Mouse (Mus musculus) small intestine, adult 2 months (tissue): ENCODE data around the gene Sertad4. TPM values are rescaled to one million over a fixed set of nuclear protein-coding genes. Genes with fewer than 3 reads are reported as not detected.

Experiments used
- H3K27ac ChIP-seq: fragments of 200-500 bp; 2 replicates; pipeline ENCODE4 v1.5.1; 2012; ENCODE audit warnings: low read depth, low read length, control low read depth, inconsistent platforms; ENCODE audit not compliant: insufficient read depth
- H3K27me3 ChIP-seq: fragments of 200-500 bp; 2 replicates; pipeline ENCODE4 v1.6.1; 2012; ENCODE audit warnings: mild to moderate bottlenecking, moderate library complexity, low read length, inconsistent platforms; ENCODE audit not compliant: control insufficient read depth, insufficient read depth
- H3K36me3 ChIP-seq: fragments of 200-500 bp; 2 replicates; pipeline ENCODE4 v1.6.1; 2012; ENCODE audit warnings: mild to moderate bottlenecking, low read length, control low read depth, inconsistent platforms; ENCODE audit not compliant: control insufficient read depth, insufficient read depth
- H3K4me1 ChIP-seq: fragments of 200-500 bp; 2 replicates; pipeline ENCODE4 v1.6.1; 2012; ENCODE audit warnings: low read length, inconsistent platforms, mixed read lengths; ENCODE audit not compliant: control insufficient read depth, insufficient read depth, insufficient read length
- H3K4me3 ChIP-seq: fragments of 200-500 bp; 2 replicates; pipeline ENCODE4 v1.5.1; 2012; ENCODE audit warnings: low read depth, mild to moderate bottlenecking, control low read depth, inconsistent platforms, low read length, moderate library complexity
- CTCF ChIP-seq: fragments of 200-500 bp; IDR thresholded peaks from 2 replicates; pipeline ENCODE4 v1.5.1; 2012; ENCODE audit warnings: low read depth, mild to moderate bottlenecking, control low read depth, inconsistent platforms, low read length, moderate library complexity, mixed read lengths; ENCODE audit not compliant: insufficient replicate concordance, insufficient read length; ENCODE audit errors: extremely low read depth
- POLR2A ChIP-seq: fragments of 200-500 bp; IDR thresholded peaks from 2 replicates; pipeline ENCODE4 v1.6.1; 2012; ENCODE audit warnings: low read depth, mild to moderate bottlenecking, control low read depth, inconsistent platforms, low read length, moderate library complexity
- WGBS: fragments of 180-500 bp; shearing (Covaris S2); methylation state at CpG from one replicate; pipeline ENCODE4 v1.1.7; 2018; 5-methylcytosine and 5-hydroxymethylcytosine counted together
- polyA plus RNA-seq: library from polyadenylated mRNA; depleted of rRNA; stranded (reverse); fragments of >200 nt; gene quantifications from 2 replicates; pipeline ENCODE4 v1.2.3, GENCODE M21; 2012

The Sertad4 gene
- polyA plus RNA-seq, 1 experiment: 0.79 TPM

- no peak for TF ChIP-seq POLR2A
- TF ChIP-seq CTCF: no peak
- H3K27me3 ChIP-seq: no peaks in the 10 kb centered on the region
- H3K27ac ChIP-seq: no peak overlapping the region
- peaks cover 7% of the 10 kb centered on the region for H3K4me1 ChIP-seq
- H3K36me3 ChIP-seq: no peaks in the 10 kb centered on the region
- H3K4me3 ChIP-seq: no peak overlapping the region
- WGBS: 65% methylated on average over 10 of the region's 10 CpGs
Observed at GRCm38 (mm10) chr1:192806168-192807157, 49.1 kb downstream of the Sertad4 start.

GRCm38 (mm10) chr1:192800338-192800737, 55.2 kb downstream of the Sertad4 start:
- 72% methylated on average over 8 of the region's 8 CpGs for WGBS
- no peak overlapping the region for H3K4me3 ChIP-seq
- TF ChIP-seq CTCF (no peak), POLR2A (no peak)

GRCm38 (mm10) chr1:192799165-192799991, 56.2 kb downstream of the Sertad4 start:
- WGBS: 77% methylated on average over 10 of the region's 10 CpGs
- no peaks in the 10 kb centered on the region for H3K4me1 ChIP-seq
- H3K4me3 ChIP-seq: no peak overlapping the region
- H3K27me3 ChIP-seq: no peaks in the 10 kb centered on the region
- H3K27ac ChIP-seq: no peak overlapping the region
- TF ChIP-seq POLR2A (no peak), CTCF (no peak)
- H3K36me3 ChIP-seq: no peaks in the 10 kb centered on the region

More at GRCm38 (mm10) chr1:192800338-192800737, 55.2 kb downstream of the Sertad4 start:
- Histone ChIP-seq H3K27ac (no peak overlapping the region), H3K36me3 (no peaks in the 10 kb centered on the region), H3K4me1 (no peaks in the 10 kb centered on the region), H3K27me3 (no peaks in the 10 kb centered on the region)

- no peak for TF ChIP-seq CTCF
- TF ChIP-seq POLR2A: no peak
- 80% methylated on average over 16 of the region's 16 CpGs for WGBS
- Histone ChIP-seq H3K27ac (no peak overlapping the region), H3K27me3 (no peaks in the 10 kb centered on the region), H3K4me1 (no peaks in the 10 kb centered on the region), H3K36me3 (no peaks in the 10 kb centered on the region), H3K4me3 (no peak overlapping the region)
Observed at GRCm38 (mm10) chr1:192798212-192799164, 57.1 kb downstream of the Sertad4 start.

GRCm38 (mm10) chr1:192797011-192797274, 58.6 kb downstream of the Sertad4 start:
- no peak overlapping the region for H3K27ac ChIP-seq
- 89% methylated on average over 3 of the region's 3 CpGs for WGBS
- TF ChIP-seq POLR2A: no peak
- TF ChIP-seq CTCF: no peak

GRCm38 (mm10) chr1:192796201-192797010, 59.1 kb downstream of the Sertad4 start:
- WGBS: 42% methylated on average over 18 of the region's 21 CpGs
- Histone ChIP-seq H3K27ac (no peak overlapping the region), H3K4me3 (no peak overlapping the region), H3K27me3 (no peaks in the 10 kb centered on the region), H3K36me3 (no peaks in the 10 kb centered on the region), H3K4me1 (no peaks in the 10 kb centered on the region)
- TF ChIP-seq CTCF (no peak), POLR2A (no peak)

More at GRCm38 (mm10) chr1:192797011-192797274, 58.6 kb downstream of the Sertad4 start:
- H3K36me3 ChIP-seq: no peaks in the 10 kb centered on the region
- H3K4me3 ChIP-seq: no peak overlapping the region
- no peaks in the 10 kb centered on the region for H3K4me1 ChIP-seq
- no peaks in the 10 kb centered on the region for H3K27me3 ChIP-seq
